Mouse (Mus musculus) erythroblast, adult 5-6 weeks (primary cell): ENCODE data around the gene Smim7. TPM values are rescaled to one million over a fixed set of nuclear protein-coding genes. Genes with fewer than 3 reads are reported as not detected.

ENCODE experiments used
- ATAC-seq: replicated peaks from 2 replicates; pipeline ENCODE4 v1.8.0; 2016; ENCODE audit warnings: moderate number of reproducible peaks, mild to moderate bottlenecking, moderate TSS enrichment, inconsistent platforms; ENCODE audit not compliant: poor library complexity, low FRiP score, severe bottlenecking
- total RNA-seq, 2 experiments: library from RNA; stranded (forward) in 1 of 2; stranded (reverse) in 1 of 2; fragments of 150-400 nt in 1 of 2; fragments of 200-764, 138-1000 nt in 1 of 2; gene quantifications; 2 replicates each; pipeline versions ENCODE4 v1.2.3 to v1.2.4; 2015 to 2017; ENCODE audit warnings: low replicate concordance in 2 of 2

Gene Smim7
- total RNA-seq (2015; ENCODE audit: low replicate concordance), result 15.9 and 46.7 TPM in 2 replicates
- total RNA-seq (2017; ENCODE audit: low replicate concordance), result 21.3 and 22.9 TPM in 2 replicates

DNA sequence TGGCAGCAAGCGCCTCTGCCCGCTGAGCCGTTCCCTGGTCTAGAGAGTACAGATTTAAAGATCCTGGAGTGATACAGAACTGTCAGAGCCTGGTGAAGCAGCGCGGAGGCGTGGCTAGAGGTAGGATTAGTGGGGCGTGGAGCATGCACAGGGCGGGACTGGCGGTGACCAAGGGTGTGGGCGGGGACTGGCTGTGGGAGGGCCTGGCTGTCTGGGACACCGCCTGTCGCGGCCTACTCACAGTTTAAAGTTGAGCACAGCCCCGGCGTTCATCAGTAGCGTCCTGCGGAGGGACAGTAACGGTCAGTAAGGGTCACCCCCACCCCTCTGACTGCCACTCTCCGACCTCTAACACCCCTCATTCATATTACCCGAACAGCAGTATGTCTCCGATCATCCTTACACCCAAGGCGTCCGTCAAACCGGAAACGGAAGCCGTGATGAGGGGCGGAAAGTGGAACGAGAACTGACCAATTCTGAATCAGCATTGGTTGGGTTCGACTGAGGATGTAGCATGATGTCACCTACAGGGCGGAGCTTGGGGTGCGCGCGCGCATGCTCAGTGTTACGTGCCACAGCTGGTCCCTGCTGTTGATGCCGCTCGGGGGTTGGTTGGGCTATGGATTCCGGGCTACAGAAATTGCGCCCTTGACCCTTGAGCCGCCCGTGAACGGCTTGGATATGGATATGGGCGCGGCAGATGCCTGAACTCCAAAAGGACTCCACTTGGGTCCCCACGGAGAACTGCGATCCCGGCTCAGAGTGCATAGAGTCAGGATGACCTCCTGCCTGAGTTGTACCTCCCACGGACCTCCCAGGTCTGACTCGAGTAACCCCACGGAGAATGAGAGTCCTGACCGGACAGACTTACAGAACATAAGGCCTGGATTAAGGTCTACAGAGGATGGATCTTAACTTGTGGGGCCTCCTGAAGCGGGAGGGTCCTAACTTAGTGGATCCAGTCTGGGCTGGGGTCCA lies at the start of gene Smim7:
Gene Smim7, minus strand, starts transcription at position 456 of the 978 bp plus-strand sequence.
- ATAC-seq, result peak; percentile 94

GRCm38 (mm10) chr8:72590198-72590597 lies 19.3 kb upstream of the Smim7 start:
- peak; percentile 72 for ATAC-seq

DNA sequence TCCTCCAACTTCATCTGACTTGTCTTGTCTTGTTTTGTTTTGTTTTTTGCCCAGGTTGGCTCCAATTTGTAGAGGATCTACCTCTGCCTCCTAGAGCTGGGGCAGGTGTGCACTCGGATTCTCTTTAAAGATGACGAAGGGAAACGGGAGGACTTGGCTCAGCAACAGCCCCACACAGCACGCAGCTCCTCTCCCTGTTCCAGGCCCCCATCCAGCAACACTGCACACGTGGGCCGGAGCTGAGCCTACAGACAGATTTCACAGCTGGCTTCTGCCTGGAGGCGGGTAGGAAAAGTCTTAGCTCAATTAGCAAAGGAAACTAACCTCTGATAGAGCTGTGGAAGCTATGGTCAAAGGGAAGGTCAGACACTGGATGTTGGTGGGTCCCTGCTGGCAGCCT lies 18.4 kb upstream of the Smim7 start:
- no peak for ATAC-seq

DNA sequence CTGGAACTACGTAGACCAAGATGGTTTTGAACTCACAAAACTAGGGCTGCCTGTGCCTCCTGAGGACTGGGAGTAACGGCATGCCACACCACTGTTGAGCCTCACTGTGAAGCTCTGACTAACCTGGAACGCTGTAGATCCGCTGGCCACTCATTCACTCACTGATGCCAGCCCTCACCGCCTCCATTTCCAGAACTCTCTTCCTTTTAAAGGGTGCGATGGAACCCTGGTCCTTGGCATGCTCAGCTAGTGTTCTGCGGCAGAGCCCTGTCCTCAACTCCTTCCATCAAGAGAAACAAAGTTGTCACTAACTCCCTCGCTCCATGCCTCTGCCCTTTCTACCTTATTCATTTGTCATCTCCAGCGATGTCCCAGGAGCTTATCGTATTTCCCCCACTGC lies 18.0 kb upstream of the Smim7 start:
- ATAC-seq, result no peak

GRCm38 (mm10) chr8:72587806-72588205 lies 16.9 kb upstream of the Smim7 start:
- ATAC-seq, result no peak

DNA sequence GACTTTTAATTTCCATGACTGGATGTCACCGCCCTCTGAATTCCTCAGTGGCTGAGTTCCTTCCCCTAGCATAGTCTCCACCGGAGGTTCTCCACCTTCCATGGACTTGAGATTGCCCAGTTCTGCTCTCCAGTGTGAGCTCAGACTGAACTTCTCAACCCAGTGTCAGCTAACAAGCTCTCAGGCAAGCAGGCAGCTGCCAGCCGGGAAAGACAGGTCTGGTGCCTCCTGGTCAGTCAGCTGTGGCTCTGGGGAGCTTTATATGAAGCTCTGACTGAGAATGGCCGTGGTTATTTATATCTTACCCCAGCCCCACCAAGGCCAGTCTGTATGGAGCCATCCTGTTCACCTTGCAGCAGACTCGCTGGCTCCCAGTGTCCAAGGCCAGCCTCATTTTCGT lies 13.5 kb upstream of the Smim7 start:
- no peak for ATAC-seq

DNA sequence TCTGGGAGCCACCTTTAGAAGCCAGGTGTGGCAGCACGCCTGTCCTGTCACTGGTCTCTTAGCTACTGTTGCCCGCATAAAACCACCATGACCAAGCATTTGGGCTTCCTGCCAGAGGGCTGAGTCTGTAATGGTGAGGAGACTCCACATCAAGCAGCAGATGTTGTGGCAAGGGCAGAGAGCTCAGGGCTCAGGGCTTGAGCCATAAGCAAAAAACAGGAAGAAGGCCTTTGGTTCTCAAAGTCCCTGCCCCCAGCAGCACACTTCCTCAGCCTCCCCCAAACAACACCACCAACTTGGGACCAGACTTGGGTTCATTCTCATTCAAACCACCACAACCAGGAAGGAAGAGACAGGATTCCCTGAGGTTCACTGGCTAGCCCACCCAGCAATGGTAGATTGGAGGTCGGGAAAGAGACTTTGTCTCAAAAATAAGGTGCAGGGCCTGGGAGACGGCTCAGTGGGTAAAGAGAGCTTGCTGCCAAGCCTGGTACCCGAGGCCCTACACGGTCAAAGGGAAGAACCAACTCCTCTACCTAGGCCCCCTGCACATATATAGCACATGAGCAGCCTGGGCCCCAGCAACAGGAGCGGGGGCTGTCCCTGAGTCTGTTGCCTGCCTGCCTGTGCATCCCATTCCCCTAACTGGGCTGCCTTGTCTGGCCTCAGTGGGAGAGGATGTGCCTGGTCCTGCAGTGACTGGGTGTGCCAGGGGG lies 12.3 kb upstream of the Smim7 start:
- ATAC-seq, result no peak

DNA sequence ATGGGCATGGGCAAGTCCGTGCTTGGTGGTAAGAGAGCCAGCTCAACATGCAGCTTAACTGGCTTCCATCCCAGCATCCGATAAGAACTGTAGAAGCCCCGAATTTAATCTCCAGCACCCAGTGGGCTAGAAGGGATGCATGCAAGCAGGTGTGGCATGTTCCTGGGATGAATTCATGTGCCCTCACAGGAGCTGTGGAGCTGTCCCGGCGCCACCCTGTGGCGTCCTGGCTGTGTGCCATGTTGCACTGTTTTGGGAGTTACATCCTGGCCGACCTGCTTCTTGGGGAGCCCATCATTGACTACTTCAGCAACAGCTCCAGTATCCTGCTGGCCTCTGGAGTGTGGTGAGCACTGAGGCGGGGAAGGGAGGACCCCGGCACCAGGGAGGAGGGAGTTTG lies 8.5 kb upstream of the Smim7 start:
- no peak for ATAC-seq

DNA sequence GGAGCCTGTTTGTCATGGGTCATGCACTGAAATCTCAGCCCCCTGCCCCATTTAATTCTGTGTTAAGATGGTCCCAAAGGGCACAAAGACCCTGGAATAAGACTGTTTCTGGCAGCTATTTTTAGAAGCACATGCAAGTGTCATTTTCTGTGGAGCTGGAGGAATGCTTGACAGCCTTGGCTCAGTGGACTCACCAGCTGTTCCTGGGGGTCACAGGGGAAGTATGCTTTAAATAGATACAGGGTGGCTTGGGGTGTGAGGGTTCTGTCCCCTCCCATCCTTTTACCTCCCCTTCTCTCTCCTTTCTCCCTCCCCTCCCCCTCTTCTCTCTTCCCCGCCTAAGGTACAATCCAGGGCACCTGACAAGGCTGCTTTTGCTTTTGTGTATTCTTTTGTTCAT lies 7.1 kb upstream of the Smim7 start:
- ATAC-seq, result no peak

GRCm38 (mm10) chr8:72577266-72577665 lies 6.4 kb upstream of the Smim7 start:
- no peak for ATAC-seq

DNA sequence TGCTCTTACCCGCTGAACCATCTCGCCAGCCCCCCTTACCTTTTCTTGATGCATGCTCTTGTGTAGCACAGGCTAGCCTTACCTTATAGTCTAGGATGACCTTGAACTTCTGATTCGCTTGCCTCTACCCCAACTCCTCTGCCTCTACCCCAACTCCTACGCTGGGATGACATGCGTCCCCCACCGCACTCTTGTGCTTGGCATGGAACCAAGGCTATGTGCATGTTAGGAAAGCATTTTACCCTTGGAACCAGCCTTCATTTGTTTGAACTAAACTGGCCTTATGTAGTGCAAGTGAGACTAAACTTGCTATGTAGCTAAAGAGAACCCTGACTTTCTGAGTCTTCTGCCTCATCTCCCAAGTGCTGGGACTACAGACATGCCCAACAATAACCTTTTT lies 5.0 kb upstream of the Smim7 start:
- ATAC-seq, result no peak

DNA sequence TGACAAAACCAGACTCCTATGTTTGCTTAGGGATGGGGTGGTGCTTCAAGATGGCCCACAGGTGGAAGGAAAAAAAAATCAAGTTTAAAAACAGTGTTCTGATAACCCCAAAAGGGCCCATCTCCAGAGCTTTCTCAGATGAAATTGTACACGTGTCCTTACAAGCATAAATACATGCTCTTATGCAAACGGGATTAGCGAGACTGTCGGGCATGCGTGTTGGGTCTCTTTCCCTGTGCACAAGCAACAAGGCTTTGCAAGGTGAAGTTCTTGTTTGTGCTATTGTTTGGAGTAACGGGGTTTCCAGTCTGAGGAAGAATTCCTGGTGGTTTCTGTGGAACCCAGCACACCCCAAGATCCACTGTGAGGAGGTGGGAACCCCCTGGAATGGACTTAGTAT lies 2.6 kb upstream of the Smim7 start:
- ATAC-seq, result no peak

DNA sequence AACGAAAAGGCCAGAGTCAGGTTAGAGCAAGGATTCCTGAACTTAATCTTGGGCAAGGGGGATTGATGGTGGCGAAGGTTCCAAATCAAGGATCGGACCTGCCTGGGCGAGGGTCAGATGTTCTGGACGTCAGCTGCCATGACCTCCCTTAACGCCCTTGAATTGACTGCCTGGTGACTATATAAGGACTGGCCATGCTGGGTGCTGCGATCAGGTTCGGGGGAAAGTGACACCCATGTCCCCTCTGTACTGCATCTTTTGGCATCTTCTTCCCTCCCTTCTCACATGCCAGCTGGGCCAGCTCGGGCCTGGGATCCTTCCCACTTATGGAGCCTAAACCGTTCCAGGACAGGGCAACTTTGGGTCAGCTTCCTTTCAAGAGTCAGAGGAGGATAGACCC lies 1.6 kb upstream of the Smim7 start:
- ATAC-seq, result no peak

DNA sequence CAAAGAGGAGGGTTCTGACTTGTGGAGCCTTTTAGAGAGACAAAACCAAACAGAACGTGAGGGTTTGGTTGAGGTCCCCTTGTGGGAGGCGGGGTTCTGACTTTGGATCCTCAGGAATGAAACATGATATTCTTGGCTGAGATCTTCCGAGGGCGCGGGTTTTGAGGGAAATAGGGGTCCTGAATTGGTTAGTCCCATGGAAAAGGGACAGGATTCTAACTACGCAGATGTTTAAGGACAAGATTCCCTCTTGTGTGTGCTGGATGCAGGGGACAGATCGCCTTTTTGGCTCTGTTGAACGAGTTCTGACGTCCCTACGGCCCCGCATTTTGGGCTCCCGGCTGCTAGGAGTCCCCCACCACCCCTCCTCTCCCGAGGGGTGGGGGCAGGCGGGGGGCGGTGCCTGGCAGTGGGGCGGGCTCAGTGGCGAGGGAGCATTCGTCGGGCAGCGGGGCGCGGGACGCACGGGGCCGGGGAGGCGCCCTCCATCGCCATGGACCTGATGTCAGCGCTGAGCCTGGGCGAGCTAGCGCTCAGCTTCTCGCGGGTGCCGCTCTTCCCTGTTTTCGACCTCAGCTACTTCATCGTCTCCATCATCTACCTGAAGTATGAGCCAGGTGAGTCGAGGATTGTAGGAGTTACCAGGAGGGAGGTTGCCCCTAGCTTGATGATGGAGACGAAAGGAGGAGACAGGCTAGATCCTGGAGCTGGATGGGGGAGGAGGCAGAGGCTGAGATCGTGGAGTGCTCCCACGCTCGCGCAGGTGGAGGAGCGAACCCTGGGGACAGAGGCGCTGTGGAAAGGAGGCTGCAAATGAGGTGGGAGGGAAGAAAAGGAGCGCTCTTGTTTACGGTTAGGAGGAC lies 954 bp upstream of the Smim7 start, which contains the start of gene Tmem38a:
Gene Tmem38a, plus strand, starts transcription at position 445 of the 863 bp plus-strand sequence.
- peak; percentile 22 for ATAC-seq

DNA sequence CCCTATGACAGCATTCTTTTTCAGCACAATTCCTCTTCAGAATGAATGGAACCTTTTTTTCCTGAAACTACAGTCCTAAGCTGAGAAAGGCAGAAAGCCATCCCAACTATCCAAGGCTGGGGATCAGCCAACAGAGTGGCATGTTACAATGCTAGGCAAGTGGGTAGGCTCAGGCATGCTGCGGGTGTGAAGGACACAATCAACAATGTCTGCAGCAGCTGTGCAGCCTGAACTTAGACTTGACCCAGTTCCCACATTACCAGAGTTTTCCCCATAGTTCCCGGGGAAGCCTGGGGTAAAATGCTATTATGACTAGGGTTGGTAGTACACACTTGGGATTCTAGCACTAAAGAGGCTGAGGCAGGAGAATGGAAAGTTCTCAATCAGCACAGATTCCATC lies 4.9 kb downstream of the Smim7 start:
- ATAC-seq, result no peak

- ATAC-seq, result no peak
These were observed 9.7 kb downstream of the Smim7 start for GRCm38 (mm10) chr8:72561111-72561689.

GRCm38 (mm10) chr8:72555770-72556169 lies 15.1 kb downstream of the Smim7 start:
- ATAC-seq, result no peak

- ATAC-seq, result no peak
These were observed 21.5 kb downstream of the Smim7 start for GRCm38 (mm10) chr8:72549314-72549892.

DNA sequence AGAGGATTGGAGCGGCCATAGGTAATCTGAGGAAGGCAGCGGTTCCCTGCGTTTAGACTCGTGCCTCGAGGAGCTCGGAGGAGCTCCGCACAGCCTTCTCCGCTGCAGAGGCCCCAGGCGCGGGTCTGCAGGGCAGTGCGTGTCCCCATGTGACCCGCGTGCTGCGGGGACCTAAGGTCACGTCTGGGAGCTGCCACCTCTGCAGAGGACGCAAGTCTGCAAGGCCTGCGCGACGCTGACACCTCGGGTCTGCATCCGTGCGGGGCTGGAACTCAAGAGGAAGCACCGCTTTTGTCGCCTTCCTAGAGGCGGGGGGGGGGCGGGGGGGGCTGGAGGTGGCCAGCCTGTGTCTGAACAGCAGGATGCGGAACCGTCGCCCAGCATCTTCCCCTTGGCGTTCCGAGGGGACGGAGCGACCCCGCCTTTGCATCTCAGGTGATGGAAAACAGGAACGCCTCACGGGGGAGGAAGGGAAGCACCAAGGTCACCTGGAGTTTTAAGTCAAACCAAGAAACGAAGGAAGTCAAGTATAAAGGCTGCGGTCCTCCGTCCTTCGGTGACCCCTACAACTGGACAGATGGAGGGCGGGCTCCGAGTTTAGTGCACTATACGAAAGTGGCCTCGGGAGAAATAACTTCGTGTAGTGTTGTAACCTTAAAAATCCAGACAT lies 22.1 kb downstream of the Smim7 start:
- peak; percentile 58 for ATAC-seq
